Mouse (Mus musculus) embryonic facial prominence, embryonic 10.5 days (tissue): ENCODE data around the gene Dgkg. TPM values are rescaled to one million over a fixed set of nuclear protein-coding genes. Genes with fewer than 3 reads are reported as not detected.

Experiments used
- DNase-seq: peaks from one replicate; pipeline ENCODE4 v3.0.0-alpha.2; 2017; ENCODE audit warnings: low spot score
- H3K27ac ChIP-seq: fragments of 300-500 bp; sonication (generic); replicated peaks from 2 replicates; pipeline ENCODE4 v1.5.1; 2016; ENCODE audit warnings: mild to moderate bottlenecking
- H3K27me3 ChIP-seq: fragments of 300-500 bp; sonication (generic); replicated peaks from 2 replicates; pipeline ENCODE4 v1.6.1; 2016; ENCODE audit warnings: low read depth, mild to moderate bottlenecking; ENCODE audit not compliant: poor library complexity, severe bottlenecking
- H3K36me3 ChIP-seq: fragments of 300-500 bp; sonication (generic); replicated peaks from 2 replicates; pipeline ENCODE4 v1.6.1; 2016; ENCODE audit warnings: mild to moderate bottlenecking, moderate library complexity
- H3K4me1 ChIP-seq: fragments of 300-500 bp; sonication (generic); 2 replicates; pipeline ENCODE4 v1.6.1; 2016
- H3K4me3 ChIP-seq: fragments of 300-500 bp; sonication (generic); 2 replicates; pipeline ENCODE4 v1.5.1; 2016; ENCODE audit warnings: mild to moderate bottlenecking, moderate library complexity
- H3K9me3 ChIP-seq: fragments of 300-500 bp; sonication (generic); 2 replicates; pipeline ENCODE4 v1.6.1; 2016; ENCODE audit warnings: mild to moderate bottlenecking
- WGBS: fragments of 180-500 bp; shearing (Covaris S2); methylation state at CpG from one replicate; pipeline ENCODE4 v1.1.7; 2016; 5-methylcytosine and 5-hydroxymethylcytosine counted together
- polyA plus RNA-seq: library from polyadenylated mRNA; unstranded; fragments of >200 nt; fragmentation: Nextera tagmentation; extraction: Ambion mirVana; gene quantifications from 2 replicates; pipeline ENCODE4 v1.2.1, GENCODE M21; 2016

Dgkg gene
- polyA plus RNA-seq, 1 experiment from 2014 or later = 0.22 TPM

DNA sequence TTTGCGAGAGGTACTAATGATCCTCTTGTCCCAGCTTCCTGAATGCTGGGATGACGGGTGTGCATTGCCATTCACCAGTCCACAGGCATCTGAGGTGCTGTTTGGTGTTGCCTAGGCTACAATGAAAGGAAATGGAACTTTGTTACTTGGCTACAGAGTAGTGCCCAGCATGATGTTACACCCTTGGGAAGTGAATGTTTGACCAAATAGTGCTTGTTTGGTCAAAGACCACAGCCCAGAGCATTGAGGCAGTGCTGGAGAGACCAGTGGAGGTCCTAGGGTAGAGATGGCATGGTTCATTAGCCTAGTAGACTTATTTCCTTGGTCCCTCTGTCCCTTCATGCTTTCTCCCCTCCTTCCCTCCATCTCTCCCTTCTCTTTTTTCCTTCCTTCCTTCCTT, 73.6 kb downstream of the Dgkg start:
- Histone ChIP-seq H3K4me3 (no peak overlapping the region), H3K36me3 (no peaks in the 10 kb centered on the region), H3K4me1 (peaks cover 4% of the 10 kb centered on the region; the same call in 1 of the 2 replicates), H3K27ac (no peak overlapping the region), H3K9me3 (no peaks in the 10 kb centered on the region), H3K27me3 (no peaks in the 10 kb centered on the region; the same call in 1 of the 2 replicates)
- no peak for DNase-seq
- 70% methylated on average over 2 of the region's 2 CpGs for WGBS

DNA sequence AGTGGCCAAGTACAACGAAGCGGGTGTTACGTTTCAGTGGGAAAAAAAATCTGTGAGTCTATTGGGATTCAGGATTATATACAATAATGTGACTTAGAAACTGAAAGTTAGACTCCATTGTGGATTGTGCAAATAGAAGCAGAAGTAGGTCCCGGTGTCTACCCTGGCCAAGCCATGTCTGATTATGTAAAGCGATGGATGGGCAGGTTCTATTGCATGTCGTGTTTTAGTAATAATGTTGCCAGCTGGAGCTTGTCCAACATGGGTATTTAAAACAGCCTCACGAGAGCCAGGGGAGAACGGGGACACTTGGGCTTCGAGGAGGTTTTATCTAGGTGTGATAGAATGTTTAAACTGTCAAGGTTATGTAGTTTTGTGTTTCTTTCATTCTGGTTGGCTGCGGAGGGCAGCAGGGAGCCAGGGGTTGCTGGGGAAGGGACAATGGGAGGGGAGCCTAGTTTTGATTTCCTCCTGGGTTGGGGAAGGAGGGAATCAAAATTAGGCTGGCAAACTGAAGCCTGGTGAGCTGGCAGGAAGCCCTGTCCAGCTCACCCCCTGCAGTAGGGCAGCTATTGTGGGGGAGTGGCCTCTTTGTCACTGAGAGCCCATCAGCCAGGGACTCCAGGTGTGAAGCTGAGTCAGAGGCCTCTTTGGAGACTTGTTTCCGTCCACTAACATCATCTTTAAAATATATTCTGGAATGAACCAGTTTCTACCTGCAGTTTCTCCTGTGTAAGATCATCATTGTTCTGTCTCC, 74.7 kb downstream of the Dgkg start:
- Histone ChIP-seq H3K27me3 (no peaks in the 10 kb centered on the region; the same call in 1 of the 2 replicates), H3K9me3 (no peaks in the 10 kb centered on the region), H3K27ac (no peak overlapping the region), H3K4me1 (peaks cover 4% of the 10 kb centered on the region; the same call in 1 of the 2 replicates), H3K4me3 (no peak overlapping the region), H3K36me3 (no peaks in the 10 kb centered on the region)
- no peak for DNase-seq
- 74% methylated on average over 11 of the region's 11 CpGs for WGBS

DNA sequence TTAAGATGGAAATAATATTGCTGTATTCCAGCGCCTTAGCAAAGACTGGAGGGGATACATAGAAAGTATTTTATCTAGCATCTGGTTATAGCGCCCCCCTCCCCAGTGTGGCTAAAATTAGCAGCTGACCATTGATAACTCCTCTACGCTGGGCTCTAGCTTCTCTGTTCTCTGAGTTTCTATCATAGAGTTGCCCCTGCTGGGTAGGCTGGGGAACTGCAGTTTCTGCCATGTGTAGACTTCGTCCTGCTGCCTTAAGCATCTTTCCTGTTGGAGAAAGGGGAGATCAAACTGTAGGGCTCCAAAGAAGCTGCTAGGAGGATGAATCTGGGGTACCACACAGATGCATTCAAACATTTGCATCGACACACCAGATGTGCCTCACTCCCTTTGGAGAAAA, 76.9 kb downstream of the Dgkg start:
- H3K27me3 ChIP-seq = no peaks in the 10 kb centered on the region; the same call in none of the 2 replicates
- no peaks in the 10 kb centered on the region for H3K36me3 ChIP-seq
- H3K4me1 ChIP-seq = peaks cover 7% of the 10 kb centered on the region; the same call in 1 of the 2 replicates
- 46% methylated on average over 5 of the region's 5 CpGs for WGBS
- no peak overlapping the region for H3K27ac ChIP-seq
- H3K9me3 ChIP-seq = no peaks in the 10 kb centered on the region
- H3K4me3 ChIP-seq = no peak overlapping the region
- peak; percentile 33 for DNase-seq

DNA sequence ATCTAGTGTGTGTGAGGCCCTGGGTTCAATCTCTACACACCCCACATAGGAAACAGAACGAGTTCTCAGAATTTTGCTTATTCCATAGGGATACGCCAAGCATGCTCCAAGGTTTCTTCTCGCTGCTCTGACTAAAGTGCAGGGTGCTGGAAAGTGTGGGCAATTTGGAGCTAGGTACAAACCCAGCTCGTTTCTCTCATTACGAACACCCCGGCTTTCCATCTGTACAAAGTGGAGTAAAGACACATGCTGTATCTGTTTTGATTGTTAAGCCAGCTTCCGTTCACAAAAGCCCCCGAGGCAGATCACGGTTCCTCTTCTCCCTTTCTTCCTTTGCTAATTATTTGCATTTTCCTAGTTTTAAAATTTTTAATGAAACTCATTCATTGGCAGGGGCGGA, 78.1 kb downstream of the Dgkg start:
- no peak for DNase-seq
- H3K27me3 ChIP-seq = peaks cover 3% of the 10 kb centered on the region
- peaks cover 19% of the 10 kb centered on the region for H3K4me1 ChIP-seq
- no peaks in the 10 kb centered on the region for H3K36me3 ChIP-seq
- H3K4me3 ChIP-seq = no peak overlapping the region
- no peak overlapping the region for H3K27ac ChIP-seq
- no peaks in the 10 kb centered on the region for H3K9me3 ChIP-seq
- WGBS = 80% methylated on average over 10 of the region's 10 CpGs

DNA sequence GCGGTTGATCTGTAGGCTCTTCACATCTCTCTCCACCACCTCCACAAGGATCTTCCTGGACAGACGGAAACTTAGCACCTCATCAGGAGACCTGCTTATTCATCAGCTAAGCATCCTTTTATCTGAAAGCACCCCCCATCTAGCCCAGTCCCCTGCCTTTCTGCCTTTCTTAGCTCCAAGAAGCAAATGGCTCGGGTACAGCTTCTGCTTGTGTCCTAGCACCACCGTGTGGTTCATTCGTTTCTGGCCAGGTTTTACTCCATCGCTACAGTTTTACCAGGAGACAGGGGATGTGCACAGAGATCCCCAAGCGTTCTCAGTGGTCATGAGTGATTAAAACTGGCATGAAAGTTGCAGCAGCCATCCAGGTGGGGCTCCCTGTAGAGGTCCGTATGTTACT, 79.4 kb downstream of the Dgkg start:
- WGBS = 57% methylated on average over 8 of the region's 8 CpGs
- Histone ChIP-seq H3K36me3 (no peaks in the 10 kb centered on the region), H3K27me3 (peaks cover 14% of the 10 kb centered on the region), H3K4me3 (no peak overlapping the region), H3K9me3 (no peaks in the 10 kb centered on the region), H3K27ac (no peak overlapping the region), H3K4me1 (peaks cover 24% of the 10 kb centered on the region)
- no peak for DNase-seq

DNA sequence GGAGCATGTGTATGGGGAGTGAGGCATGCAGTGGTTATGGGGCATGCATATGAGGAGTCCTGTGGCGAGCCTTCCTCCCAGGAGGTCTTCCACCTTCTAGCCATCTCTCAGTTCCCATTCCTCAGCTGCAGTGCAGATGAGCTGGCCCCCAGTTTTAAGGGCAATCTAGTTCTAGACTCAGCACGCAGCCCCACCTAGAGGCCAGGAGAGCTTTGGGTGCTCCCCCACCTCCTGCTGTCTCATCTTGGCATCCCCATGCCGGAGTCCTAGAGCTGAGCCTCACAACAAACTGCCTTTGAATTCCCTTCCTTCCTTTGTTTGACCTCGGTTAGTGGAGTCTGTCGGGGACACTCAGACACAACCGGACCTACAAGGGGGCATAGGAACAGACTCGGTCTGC, 82.9 kb downstream of the Dgkg start:
- WGBS = 76% methylated on average over 7 of the region's 7 CpGs
- Histone ChIP-seq H3K4me3 (no peak overlapping the region), H3K4me1 (peaks cover 28% of the 10 kb centered on the region), H3K27ac (no peak overlapping the region; the same call in 1 of the 2 replicates), H3K36me3 (no peaks in the 10 kb centered on the region), H3K9me3 (no peaks in the 10 kb centered on the region), H3K27me3 (peaks cover 29% of the 10 kb centered on the region)
- no peak for DNase-seq

DNA sequence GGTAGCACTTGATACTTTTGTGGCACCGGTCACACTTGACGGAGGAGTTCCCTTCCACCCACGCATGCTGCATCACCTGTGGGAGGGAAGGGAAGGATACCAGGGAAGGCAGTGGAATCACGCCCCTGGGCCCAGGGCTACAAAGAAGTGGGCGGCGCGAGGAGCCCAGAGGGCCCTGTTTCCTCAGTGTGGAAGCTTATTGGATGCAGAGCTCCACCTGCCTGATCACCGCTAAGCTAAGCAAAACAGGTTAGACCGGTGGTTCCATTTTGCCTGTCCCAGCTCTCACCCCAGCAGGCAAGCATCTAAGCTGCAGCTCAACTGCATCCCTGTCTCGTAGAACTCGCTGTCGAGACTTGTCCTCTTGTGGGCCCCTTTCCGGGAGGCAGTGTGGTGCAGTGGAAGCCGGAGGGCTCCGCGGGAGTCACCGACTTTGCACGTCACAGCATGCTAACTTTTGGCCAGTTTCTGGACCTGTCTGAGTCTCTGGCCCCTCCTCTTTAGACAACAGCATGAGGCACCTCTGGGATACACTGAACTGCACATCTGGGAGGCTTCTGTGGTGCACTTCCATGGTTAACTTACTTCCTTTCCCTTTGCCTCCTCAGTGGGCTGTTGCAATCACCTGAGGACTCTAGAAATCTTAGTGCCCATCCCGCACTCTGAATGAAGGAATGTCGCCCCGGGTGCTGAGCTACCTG, 84.2 kb downstream of the Dgkg start:
- no peaks in the 10 kb centered on the region for H3K36me3 ChIP-seq
- 28% methylated on average over 21 of the region's 21 CpGs for WGBS
- DNase-seq = peak; percentile 66
- 0 out of 2 replicates have a peak overlapping the region, but pooled peaks have one; percentile 5 for H3K4me3 ChIP-seq
- peaks cover 28% of the 10 kb centered on the region for H3K4me1 ChIP-seq
- H3K27ac ChIP-seq = peak overlapping the region; percentile 3; the same call in 1 of the 2 replicates
- H3K27me3 ChIP-seq = peaks cover 29% of the 10 kb centered on the region
- H3K9me3 ChIP-seq = no peaks in the 10 kb centered on the region

DNA sequence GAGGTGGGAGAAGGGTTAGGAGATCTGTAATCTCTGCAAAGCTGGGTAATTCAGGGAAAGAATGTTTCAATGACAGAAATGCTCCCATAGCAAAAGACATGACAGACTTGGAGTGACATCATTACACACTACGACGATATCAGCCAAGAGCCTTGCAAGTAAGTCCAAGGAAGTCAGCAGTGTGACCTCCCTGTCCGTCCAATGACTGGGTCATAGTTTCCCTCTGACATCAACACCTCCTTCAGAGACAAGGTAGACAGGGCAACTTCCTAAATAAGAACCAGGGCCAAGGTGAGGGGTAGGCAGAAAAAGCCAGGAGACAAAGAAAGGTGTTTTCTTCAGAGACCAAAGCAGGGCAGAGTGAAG, 92.1 kb downstream of the Dgkg start:
- Histone ChIP-seq H3K4me3 (no peak overlapping the region), H3K27ac (no peak overlapping the region), H3K4me1 (no peaks in the 10 kb centered on the region), H3K9me3 (no peaks in the 10 kb centered on the region), H3K27me3 (0 out of 2 replicates have a peak, but pooled peaks cover 4% of the 10 kb centered on the region), H3K36me3 (no peaks in the 10 kb centered on the region)
- no peak for DNase-seq
- WGBS = 75% methylated on average over 3 of the region's 3 CpGs

DNA sequence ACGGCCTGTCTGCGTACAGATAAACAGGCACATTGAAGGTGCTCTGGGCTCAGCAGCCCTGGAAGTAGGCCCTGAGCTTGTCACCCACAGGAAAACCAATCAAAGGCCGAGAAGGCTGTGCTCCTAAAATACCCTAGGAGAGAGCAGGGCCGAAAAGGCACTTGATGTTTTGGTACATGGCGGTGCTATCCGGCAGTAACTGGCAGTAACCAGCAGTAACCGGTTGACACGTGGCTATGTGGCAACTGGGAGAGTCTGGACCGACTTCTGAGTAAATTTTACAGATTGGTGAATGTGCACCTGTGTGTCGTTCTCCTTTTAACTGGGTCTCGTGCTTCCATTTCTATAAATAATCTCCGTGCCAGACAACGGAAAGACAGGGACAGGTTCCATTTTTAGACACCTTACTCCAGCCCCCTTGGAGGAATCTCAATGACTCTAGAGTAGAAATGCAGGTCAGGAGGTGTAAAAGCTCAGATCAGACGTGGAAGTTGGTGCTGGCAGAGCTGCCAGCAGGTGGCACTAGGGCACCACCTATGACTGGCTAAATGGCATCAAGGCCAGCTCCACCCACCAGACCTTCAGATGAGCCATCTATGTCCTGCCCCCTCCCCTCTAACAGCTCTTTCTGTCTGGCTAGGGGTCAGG, 92.6 kb downstream of the Dgkg start:
- peak; percentile 74 for DNase-seq
- WGBS = 59% methylated on average over 14 of the region's 14 CpGs
- no peaks in the 10 kb centered on the region for H3K9me3 ChIP-seq
- no peaks in the 10 kb centered on the region for H3K4me1 ChIP-seq
- H3K4me3 ChIP-seq = no peak overlapping the region
- 0 out of 2 replicates have a peak, but pooled peaks cover 4% of the 10 kb centered on the region for H3K27me3 ChIP-seq
- no peaks in the 10 kb centered on the region for H3K36me3 ChIP-seq
- no peak overlapping the region for H3K27ac ChIP-seq

DNA sequence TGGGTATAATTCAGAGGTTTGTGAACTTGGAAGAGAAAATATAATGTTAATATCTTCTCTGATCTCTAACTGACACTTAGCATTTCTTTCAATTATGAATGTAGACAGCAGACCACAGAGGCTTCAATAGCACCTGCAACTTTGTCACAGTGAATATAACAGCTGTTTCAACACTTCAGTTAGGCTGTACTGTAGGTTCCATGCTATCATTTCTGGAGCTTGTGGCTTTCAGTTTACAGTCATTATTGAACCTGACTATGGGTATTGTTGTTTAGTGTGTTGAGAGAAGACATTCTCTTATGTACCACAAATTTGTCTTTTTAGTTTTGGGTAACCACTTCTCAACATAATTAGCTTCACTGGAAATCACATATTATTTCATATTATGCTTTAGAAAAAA, 93.4 kb downstream of the Dgkg start:
- Histone ChIP-seq H3K4me3 (no peak overlapping the region), H3K27me3 (0 out of 2 replicates have a peak, but pooled peaks cover 4% of the 10 kb centered on the region), H3K36me3 (no peaks in the 10 kb centered on the region), H3K9me3 (no peaks in the 10 kb centered on the region), H3K4me1 (no peaks in the 10 kb centered on the region), H3K27ac (no peak overlapping the region)
- DNase-seq = no peak

DNA sequence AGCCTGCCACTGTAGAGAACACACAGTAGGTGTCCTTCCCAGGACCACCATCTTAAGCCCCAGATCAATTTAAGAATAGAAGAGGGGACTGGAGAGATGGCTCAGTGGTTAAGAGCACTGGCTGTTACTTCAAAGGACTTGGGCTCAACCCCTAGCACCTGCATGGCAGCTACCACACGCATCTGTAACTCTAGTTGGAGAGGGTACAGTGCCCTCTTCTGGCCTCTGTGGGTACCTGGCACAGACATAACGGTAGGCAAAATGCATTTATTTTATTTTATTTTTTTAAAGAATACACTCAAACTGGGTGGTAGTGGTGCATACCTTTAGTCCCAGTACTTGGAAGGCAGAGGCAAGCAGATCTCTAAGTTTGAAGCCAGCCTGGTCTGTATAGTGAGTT, 102.0 kb downstream of the Dgkg start:
- peaks cover 17% of the 10 kb centered on the region for H3K4me1 ChIP-seq
- peaks cover 24% of the 10 kb centered on the region for H3K27me3 ChIP-seq
- no peak overlapping the region for H3K27ac ChIP-seq
- H3K4me3 ChIP-seq = no peak overlapping the region
- DNase-seq = peak; percentile 38
- H3K36me3 ChIP-seq = no peaks in the 10 kb centered on the region
- 26% methylated on average over 2 of the region's 2 CpGs for WGBS
- no peaks in the 10 kb centered on the region for H3K9me3 ChIP-seq

DNA sequence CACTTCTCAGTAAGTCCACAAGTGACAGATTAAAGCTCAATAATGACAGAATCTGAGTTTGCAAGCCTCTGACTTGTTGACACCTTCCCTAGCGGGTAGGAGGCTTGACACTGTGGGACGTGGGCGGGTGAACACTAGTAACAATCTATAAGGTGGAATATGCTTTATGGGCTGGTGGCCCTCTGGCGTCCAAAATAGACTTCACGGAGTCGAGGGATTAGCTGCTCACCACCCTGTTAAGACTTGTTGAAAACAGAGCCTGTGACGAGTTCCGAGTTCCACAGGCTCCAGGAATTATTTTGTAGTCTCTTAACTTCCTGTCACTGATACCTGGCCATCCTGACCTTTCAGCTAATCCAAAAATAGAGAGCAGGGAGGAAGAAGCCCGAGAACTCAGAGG, 104.7 kb downstream of the Dgkg start:
- Histone ChIP-seq H3K4me1 (peaks cover 32% of the 10 kb centered on the region), H3K27ac (no peak overlapping the region), H3K27me3 (peaks cover 35% of the 10 kb centered on the region), H3K36me3 (no peaks in the 10 kb centered on the region), H3K4me3 (no peak overlapping the region), H3K9me3 (no peaks in the 10 kb centered on the region)
- DNase-seq = no peak
- WGBS = 68% methylated on average over 9 of the region's 9 CpGs
